Mouse (Mus musculus): ENCODE measurements around the gene Tex9. TPM values are rescaled to one million over a fixed set of nuclear protein-coding genes. Genes with fewer than 3 reads are reported as not detected.

Gene Tex9
- polyA plus RNA-seq, 1 experiment from 2014 or later, result 23.6 TPM

GRCm38 (mm10) chr9:72526091-72526490, 34.1 kb upstream of the Tex9 start:
- POLR2A ChIA-PET, result no interaction called here
- ATAC-seq (no peak), DNase-seq (ENCODE audit: low read depth, low spot score) (no peak)
- TF ChIP-seq CTCF (IDR thresholded peaks at IDR 0.05), result no peak
- in situ Hi-C loops (cut with MboI; ENCODE audit: low pct_unique_long_range_greater_than_20kb), result no loop called here
- H3K27me3 ChIP-seq, result no peaks in the 10 kb centered on the region
- CTCF ChIA-PET, result no interaction called here

DNA sequence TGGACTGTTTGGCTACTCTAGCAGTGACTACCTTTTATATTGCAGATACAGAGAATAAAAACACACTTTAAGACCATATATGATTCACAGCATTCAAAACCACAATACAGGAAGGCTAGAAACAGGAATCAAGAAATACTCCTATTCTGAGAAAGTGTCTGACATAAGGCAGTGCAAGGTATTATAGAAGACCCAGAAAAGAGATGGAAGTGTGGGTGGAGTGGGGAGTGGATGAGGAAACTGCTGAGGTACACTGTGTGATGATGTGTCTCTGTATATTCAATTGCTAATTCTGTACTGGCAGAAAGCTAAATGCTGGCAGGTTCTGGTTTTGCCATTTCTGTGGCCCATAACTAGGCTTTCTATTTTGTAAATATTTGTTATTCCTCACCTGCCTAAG, 28.8 kb upstream of the Tex9 start:
- TF ChIP-seq CTCF (IDR thresholded peaks at IDR 0.05), result no peak
- DNase-seq (ENCODE audit: low read depth, low spot score), result no peak
- H3K27me3 ChIP-seq, result peaks cover 17% of the 10 kb centered on the region
- POLR2A ChIA-PET, result no interaction called here
- CTCF ChIA-PET, result no interaction called here
- ATAC-seq, result no peak
- in situ Hi-C loops (cut with MboI; ENCODE audit: low pct_unique_long_range_greater_than_20kb), result no loop called here

GRCm38 (mm10) chr9:72519246-72519645, 27.2 kb upstream of the Tex9 start:
- peaks cover 17% of the 10 kb centered on the region for H3K27me3 ChIP-seq
- POLR2A ChIA-PET, result no interaction called here
- CTCF ChIA-PET, result no interaction called here
- ATAC-seq (no peak), DNase-seq (ENCODE audit: low read depth, low spot score) (no peak)
- in situ Hi-C loops (cut with MboI; ENCODE audit: low pct_unique_long_range_greater_than_20kb), result no loop called here
- TF ChIP-seq CTCF (IDR thresholded peaks at IDR 0.05), result no peak

DNA sequence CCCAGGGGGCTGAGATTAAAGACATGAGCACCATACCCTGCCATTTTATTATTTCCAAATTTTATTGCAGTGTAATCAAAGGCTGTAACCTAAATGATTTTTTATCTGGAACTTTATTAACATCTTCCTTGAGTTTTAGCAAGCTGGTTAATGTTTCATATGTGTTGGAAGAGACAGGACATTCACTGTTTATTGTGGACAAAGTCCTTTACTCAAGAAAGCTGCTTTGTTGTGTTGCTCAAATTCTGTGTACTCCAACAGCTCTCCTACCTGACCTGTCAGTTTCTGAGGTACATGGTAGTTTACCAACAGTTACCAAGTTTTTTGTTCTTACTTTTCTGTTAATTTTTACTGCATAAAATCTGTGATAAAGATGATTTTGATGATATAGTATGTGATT, 23.4 kb upstream of the Tex9 start:
- H3K27me3 ChIP-seq, result peaks cover 19% of the 10 kb centered on the region
- in situ Hi-C loops (cut with MboI; ENCODE audit: low pct_unique_long_range_greater_than_20kb), result no loop called here
- no peak for ATAC-seq
- ChIA-PET CTCF (no interaction called here), POLR2A (interaction anchor here (1.4 kb wide), 1 partner anchor 24 kb away, joined by 4 read pairs; the partner anchor contains the start of gene Tex9)
- DNase-seq (ENCODE audit: low read depth, low spot score), result no peak
- TF ChIP-seq CTCF (IDR thresholded peaks at IDR 0.05), result no peak

DNA sequence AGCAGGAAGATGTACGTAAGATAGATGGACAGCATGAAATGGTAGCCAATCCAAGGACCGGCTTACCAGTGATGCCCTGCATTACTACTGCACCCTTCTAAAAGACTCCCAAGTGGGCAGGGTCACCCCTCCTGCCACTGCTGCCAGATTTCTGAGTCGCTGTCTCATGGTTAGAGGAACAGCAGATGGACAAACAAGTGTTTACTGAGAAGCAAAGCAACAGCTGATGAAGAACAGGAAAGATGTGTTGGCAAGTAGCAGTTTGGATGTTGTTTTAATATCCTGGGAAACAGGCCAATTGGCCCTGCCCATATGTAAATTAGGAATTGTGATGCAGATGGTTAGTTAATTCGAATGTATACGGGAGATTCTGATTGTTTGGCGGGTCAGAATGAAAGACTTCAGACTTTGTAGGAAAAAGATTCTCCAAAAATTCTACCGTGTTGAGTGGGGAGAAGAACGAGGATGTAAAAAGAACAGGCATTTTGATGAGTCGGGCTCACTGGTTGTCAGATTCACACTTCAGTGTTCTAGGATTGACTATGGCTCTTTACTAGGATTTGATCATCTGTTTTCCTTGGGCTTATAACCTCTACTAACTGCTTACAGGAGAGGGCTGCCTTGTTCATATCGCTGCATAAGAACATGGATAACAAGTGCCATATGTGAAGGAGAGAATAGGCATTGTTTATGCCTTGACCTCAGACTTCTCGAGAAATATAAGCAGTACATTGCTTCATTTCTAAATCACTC, 20.4 kb upstream of the Tex9 start:
- peaks cover 24% of the 10 kb centered on the region for H3K27me3 ChIP-seq
- no peak for TF ChIP-seq CTCF (IDR thresholded peaks at IDR 0.05)
- no peak for DNase-seq (ENCODE audit: low read depth, low spot score)
- in situ Hi-C loops (cut with MboI; ENCODE audit: low pct_unique_long_range_greater_than_20kb), result no loop called here
- no peak for ATAC-seq
- ChIA-PET POLR2A (interaction anchor here (1.3 kb wide), 1 partner anchor 17 kb away, joined by 4 read pairs; no protein-coding TSS in a partner anchor), CTCF (no interaction called here)

DNA sequence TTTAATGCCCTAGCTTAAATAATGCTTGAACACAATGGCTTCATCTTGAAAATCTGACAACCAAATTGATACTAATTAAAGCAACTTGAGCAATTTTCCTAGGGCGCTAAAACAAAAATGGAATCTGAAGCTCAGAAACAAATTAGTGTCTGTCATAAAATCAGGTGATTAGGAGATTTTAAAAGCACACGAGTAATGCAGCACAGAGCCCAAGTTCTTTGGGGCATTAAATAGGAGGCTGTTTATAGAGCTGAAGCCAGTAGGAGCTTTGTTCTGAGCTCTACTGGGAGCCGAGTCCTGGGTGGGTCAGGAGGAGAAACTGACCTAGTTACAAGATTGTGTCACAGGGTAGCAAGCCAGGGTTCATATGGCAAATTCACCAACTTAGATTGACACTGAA, 5.2 kb upstream of the Tex9 start:
- ChIA-PET POLR2A (interaction anchor here (1.2 kb wide), 1 partner anchor 8 kb away, joined by 3 read pairs; no protein-coding TSS in a partner anchor), CTCF (no interaction called here)
- in situ Hi-C loops (cut with MboI; ENCODE audit: low pct_unique_long_range_greater_than_20kb), result no loop called here
- ATAC-seq (no peak), DNase-seq (ENCODE audit: low read depth, low spot score) (no peak)
- peaks cover 21% of the 10 kb centered on the region for H3K27me3 ChIP-seq
- TF ChIP-seq CTCF (IDR thresholded peaks at IDR 0.05), result no peak

DNA sequence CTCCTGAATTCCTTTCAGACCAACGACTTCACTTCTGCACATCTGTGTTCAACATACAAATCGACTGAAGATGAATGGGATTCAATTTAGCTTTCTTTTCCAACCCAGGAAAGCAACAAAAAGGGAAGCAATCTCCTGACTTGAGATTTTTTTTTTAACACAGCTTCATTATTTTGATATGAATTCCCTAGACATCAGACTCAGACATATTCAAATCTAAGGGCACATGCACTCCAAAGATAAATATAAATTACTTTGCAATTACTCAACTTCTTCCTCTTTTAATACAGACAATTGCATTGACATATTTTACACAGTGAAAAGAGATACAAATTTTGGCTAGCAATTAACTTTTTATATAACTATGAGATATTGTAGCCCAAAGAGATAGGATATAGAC, 4.7 kb upstream of the Tex9 start:
- H3K27me3 ChIP-seq, result peaks cover 21% of the 10 kb centered on the region
- ATAC-seq (no peak), DNase-seq (ENCODE audit: low read depth, low spot score) (no peak)
- ChIA-PET POLR2A (interaction anchor here (1.2 kb wide), 1 partner anchor 9 kb away, joined by 3 read pairs; no protein-coding TSS in a partner anchor), CTCF (no interaction called here)
- TF ChIP-seq CTCF (IDR thresholded peaks at IDR 0.05), result no peak
- in situ Hi-C loops (cut with MboI; ENCODE audit: low pct_unique_long_range_greater_than_20kb), result no loop called here

DNA sequence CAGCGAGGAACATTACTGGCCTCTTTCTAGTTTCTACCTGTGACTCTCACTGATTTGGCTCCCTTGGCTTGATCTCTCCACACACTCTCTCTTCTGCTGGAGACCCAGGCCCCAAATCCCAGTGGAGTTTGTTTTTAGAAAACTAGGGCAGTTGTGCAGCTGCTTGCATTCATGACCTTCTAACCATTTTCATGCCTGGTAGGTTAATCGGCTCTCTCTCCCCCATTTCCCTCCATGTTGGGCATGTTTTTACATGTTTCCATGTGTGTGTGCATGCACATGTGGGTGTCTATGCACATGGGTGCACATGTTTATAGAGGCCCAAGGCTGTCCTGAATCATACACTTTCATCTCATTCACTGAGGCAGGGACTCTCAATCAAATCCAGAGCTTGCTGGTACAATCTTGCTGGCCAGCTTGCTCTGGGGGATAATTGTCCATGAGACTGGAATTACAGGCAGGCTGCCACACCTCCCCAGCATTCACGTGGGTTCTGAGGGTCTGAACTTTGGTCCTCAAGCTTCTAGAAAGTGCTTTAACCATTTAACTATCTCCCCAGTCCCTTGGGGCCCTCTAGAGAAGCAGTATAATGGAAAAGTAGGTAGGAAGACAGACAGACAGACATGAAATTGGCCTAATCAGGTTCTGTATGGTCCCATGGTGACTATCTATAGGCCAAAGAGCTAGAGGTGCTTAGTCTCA, 2.1 kb upstream of the Tex9 start:
- ATAC-seq, result no peak
- TF ChIP-seq CTCF (IDR thresholded peaks at IDR 0.05), result no peak
- DNase-seq (ENCODE audit: low read depth, low spot score), result no peak
- peaks cover 18% of the 10 kb centered on the region for H3K27me3 ChIP-seq
- in situ Hi-C loops (cut with MboI; ENCODE audit: low pct_unique_long_range_greater_than_20kb), result no loop called here
- ChIA-PET POLR2A (interaction anchor here (0.6 to 1.4 kb wide), 2 partner anchors 18 to 178 kb away, joined by 4 to 7 read pairs; no protein-coding TSS in a partner anchor), CTCF (interaction anchor here (1.3 kb wide), 1 partner anchor 44 kb away, joined by 3 read pairs; no protein-coding TSS in a partner anchor)

DNA sequence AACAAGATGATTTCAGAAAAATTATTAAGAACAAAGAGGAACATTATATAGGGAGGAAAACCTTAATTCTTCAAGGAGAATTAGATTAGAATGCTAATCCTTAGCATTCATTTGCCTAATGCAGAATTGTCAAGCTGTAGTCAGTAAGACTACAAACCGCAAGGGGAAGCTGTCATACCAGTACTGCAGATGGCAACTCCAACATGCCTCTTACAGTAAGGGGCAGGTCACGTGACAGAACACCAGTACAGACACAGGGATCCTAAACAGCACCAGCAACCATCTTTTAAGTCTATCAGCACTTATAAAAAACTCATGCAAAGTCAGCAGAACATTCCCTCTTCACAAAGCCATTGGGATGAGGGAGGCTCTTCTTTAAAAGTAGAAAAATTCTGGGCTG, 1.5 kb upstream of the Tex9 start:
- CTCF ChIA-PET, result no interaction called here
- in situ Hi-C loops (cut with MboI; ENCODE audit: low pct_unique_long_range_greater_than_20kb), result no loop called here
- DNase-seq (ENCODE audit: low read depth, low spot score) (no peak), ATAC-seq (no peak)
- POLR2A ChIA-PET, result no interaction called here
- TF ChIP-seq CTCF (IDR thresholded peaks at IDR 0.05), result no peak
- peaks cover 18% of the 10 kb centered on the region for H3K27me3 ChIP-seq

GRCm38 (mm10) chr9:72491559-72492193, 336 bp downstream of the Tex9 start:
- peak; percentile 91 for ATAC-seq
- in situ Hi-C loops (cut with MboI; ENCODE audit: low pct_unique_long_range_greater_than_20kb), result no loop called here
- no peak for TF ChIP-seq CTCF (IDR thresholded peaks at IDR 0.05)
- CTCF ChIA-PET, result interaction anchor here (0.6 to 2.2 kb wide), 3 partner anchors 10 to 144 kb away, joined by 3 to 6 read pairs (median 4); no protein-coding TSS in a partner anchor
- POLR2A ChIA-PET, result interaction anchor here (1.2 to 1.4 kb wide), 2 partner anchors 23 to 65 kb away, joined by 3 to 4 read pairs; no protein-coding TSS in a partner anchor
- H3K27me3 ChIP-seq, result peaks cover 6% of the 10 kb centered on the region
- DNase-seq (ENCODE audit: low read depth, low spot score), result peak; percentile 46

DNA sequence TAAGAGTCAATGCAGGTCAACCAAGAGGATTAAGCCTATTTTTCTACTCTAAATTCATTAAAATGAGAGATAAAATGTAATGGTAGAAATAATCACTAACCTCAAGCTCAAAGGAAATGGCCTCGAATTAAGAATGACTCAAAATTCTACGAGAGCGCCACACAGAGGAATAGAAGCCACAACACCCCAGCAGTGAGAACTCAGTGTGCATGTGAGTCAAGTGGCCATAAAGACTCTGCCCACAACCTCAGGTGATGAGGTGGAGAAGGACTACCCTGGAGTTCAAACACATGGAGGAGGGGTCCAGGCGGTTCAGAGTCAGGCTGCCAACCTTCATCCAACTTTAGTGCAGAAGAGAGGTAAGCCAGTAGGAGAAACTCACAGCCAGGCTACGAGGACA, 2.9 kb downstream of the Tex9 start:
- no peak for ATAC-seq
- ChIA-PET POLR2A (no interaction called here), CTCF (no interaction called here)
- no peaks in the 10 kb centered on the region for H3K27me3 ChIP-seq
- no peak for DNase-seq (ENCODE audit: low read depth, low spot score)
- in situ Hi-C loops (cut with MboI; ENCODE audit: low pct_unique_long_range_greater_than_20kb), result no loop called here
- no peak for TF ChIP-seq CTCF (IDR thresholded peaks at IDR 0.05)
